Mouse (Mus musculus) liver, embryonic 16.5 days (tissue): ENCODE measurements around the gene Adamts6. TPM values are rescaled to one million over a fixed set of nuclear protein-coding genes. Genes with fewer than 3 reads are reported as not detected.
A peak's percentile ranks its signal among the peaks of the same experiment; 100 is the strongest.

ENCODE experiments used
- ATAC-seq: fragments of 200-750 bp; cut with Nextera tagmentation; 2 replicates; pipeline ENCODE4 v1.8.0; 2017; ENCODE audit warnings: low read depth, mild to moderate bottlenecking, moderate number of reproducible peaks, moderate library complexity
- H3K27ac ChIP-seq: fragments of 300-500 bp; sonication (generic); 2 replicates; pipeline ENCODE4 v1.5.1; 2014; ENCODE audit warnings: mild to moderate bottlenecking, low read length
- H3K27me3 ChIP-seq: fragments of 300-500 bp; sonication (generic); 2 replicates; pipeline ENCODE4 v1.6.1; 2014; ENCODE audit warnings: low read depth, low read length, mixed read lengths; ENCODE audit not compliant: control insufficient read depth, insufficient read depth
- H3K36me3 ChIP-seq: fragments of 300-500 bp; sonication (generic); 2 replicates; pipeline ENCODE4 v1.6.1; 2014; ENCODE audit warnings: mild to moderate bottlenecking; ENCODE audit not compliant: control insufficient read depth, insufficient read depth
- H3K4me1 ChIP-seq: fragments of 300-500 bp; sonication (generic); 2 replicates; pipeline ENCODE4 v1.6.1; 2014; ENCODE audit warnings: low read depth, low read length, mixed read lengths; ENCODE audit not compliant: control insufficient read depth
- H3K4me2 ChIP-seq: fragments of 300-500 bp; sonication (generic); 2 replicates; pipeline ENCODE4 v1.6.1; 2014; ENCODE audit warnings: low read depth, low read length, mixed read lengths
- H3K4me3 ChIP-seq: fragments of 300-500 bp; sonication (generic); 2 replicates; pipeline ENCODE4 v1.5.1; 2014; ENCODE audit warnings: low read depth, mild to moderate bottlenecking, low read length
- H3K9ac ChIP-seq: fragments of 300-500 bp; sonication (generic); 2 replicates; pipeline ENCODE4 v1.6.1; 2014; ENCODE audit warnings: low read depth, low read length
- H3K9me3 ChIP-seq: fragments of 300-500 bp; sonication (generic); replicated peaks from 2 replicates; pipeline ENCODE4 v1.6.1; 2016; ENCODE audit warnings: low read length; ENCODE audit not compliant: control insufficient read depth
- WGBS: fragments of 180-500 bp; shearing (Covaris S2); extraction: QIAGEN DNeasy Blood & Tissue Kit; methylation state at CpG from one replicate; pipeline ENCODE4 v1.1.7; 2014; ENCODE audit not compliant: insufficient replicate concordance; 5-methylcytosine and 5-hydroxymethylcytosine counted together
- polyA plus RNA-seq: library from polyadenylated mRNA; unstranded; fragments of >200 nt; fragmentation: Nextera tagmentation; extraction: Ambion mirVana; gene quantifications from 2 replicates; pipeline ENCODE4 v1.2.1, GENCODE M21; 2015

The Adamts6 gene
- polyA plus RNA-seq, 1 experiment from 2014 or later, result 0.27 TPM

GRCm38 (mm10) chr13:104506165-104506875, 218.7 kb downstream of the Adamts6 start:
- Histone ChIP-seq H3K4me1 (no peaks in the 10 kb centered on the region), H3K27me3 (no peaks in the 10 kb centered on the region), H3K27ac (no peak overlapping the region), H3K4me3 (no peak overlapping the region), H3K4me2 (no peak overlapping the region), H3K36me3 (no peaks in the 10 kb centered on the region), H3K9ac (no peak overlapping the region), H3K9me3 (no peaks in the 10 kb centered on the region)
- no peak for ATAC-seq
- 51% methylated on average over 6 of the region's 6 CpGs for WGBS

GRCm38 (mm10) chr13:104507671-104508070, 220.0 kb downstream of the Adamts6 start:
- H3K9ac ChIP-seq, result no peak overlapping the region
- no peaks in the 10 kb centered on the region for H3K36me3 ChIP-seq
- no peaks in the 10 kb centered on the region for H3K4me1 ChIP-seq
- no peak for ATAC-seq
- H3K4me3 ChIP-seq, result no peak overlapping the region
- H3K27me3 ChIP-seq, result no peaks in the 10 kb centered on the region
- WGBS, result 68% methylated on average over 6 of the region's 6 CpGs
- no peak overlapping the region for H3K4me2 ChIP-seq
- no peaks in the 10 kb centered on the region for H3K9me3 ChIP-seq
- H3K27ac ChIP-seq, result no peak overlapping the region

- Histone ChIP-seq H3K4me1 (no peaks in the 10 kb centered on the region), H3K9ac (no peak overlapping the region), H3K9me3 (no peaks in the 10 kb centered on the region), H3K27ac (no peak overlapping the region), H3K4me2 (no peak overlapping the region), H3K36me3 (no peaks in the 10 kb centered on the region), H3K27me3 (no peaks in the 10 kb centered on the region), H3K4me3 (no peak overlapping the region)
- no peak for ATAC-seq
- WGBS, result 70% methylated on average over 26 of the region's 26 CpGs
Observed at GRCm38 (mm10) chr13:104509561-104510493, 222.2 kb downstream of the Adamts6 start.

DNA sequence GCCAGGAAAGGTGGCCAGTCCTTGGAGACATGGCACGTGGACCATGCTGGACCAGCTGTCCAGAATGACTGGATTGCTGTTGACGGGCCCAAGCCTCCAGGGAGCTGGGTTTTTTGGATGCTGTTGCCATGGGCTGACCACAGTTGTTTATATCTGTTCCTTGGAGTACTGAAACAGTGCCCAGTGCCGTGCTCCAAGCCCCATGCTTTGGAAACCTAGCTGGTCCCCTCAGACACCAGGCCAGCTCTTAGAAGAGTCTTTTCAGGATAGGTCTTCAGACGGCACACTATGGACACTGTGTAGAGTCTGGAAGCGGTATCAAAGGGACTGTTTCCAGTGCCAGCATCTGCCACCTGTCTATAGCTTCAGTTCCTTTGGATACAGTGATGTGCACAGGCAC, 223.1 kb downstream of the Adamts6 start:
- H3K36me3 ChIP-seq, result no peaks in the 10 kb centered on the region
- no peaks in the 10 kb centered on the region for H3K9me3 ChIP-seq
- H3K27ac ChIP-seq, result no peak overlapping the region
- H3K4me1 ChIP-seq, result no peaks in the 10 kb centered on the region
- H3K4me2 ChIP-seq, result no peak overlapping the region
- 61% methylated on average over 5 of the region's 5 CpGs for WGBS
- no peak overlapping the region for H3K4me3 ChIP-seq
- ATAC-seq, result no peak
- no peak overlapping the region for H3K9ac ChIP-seq
- no peaks in the 10 kb centered on the region for H3K27me3 ChIP-seq

- H3K9ac ChIP-seq, result no peak overlapping the region
- no peak for ATAC-seq
- WGBS, result 61% methylated on average over 1 of the region's 1 CpGs
- no peak overlapping the region for H3K4me3 ChIP-seq
- H3K9me3 ChIP-seq, result no peaks in the 10 kb centered on the region
- H3K27ac ChIP-seq, result no peak overlapping the region
- no peaks in the 10 kb centered on the region for H3K4me1 ChIP-seq
- H3K4me2 ChIP-seq, result no peak overlapping the region
- no peaks in the 10 kb centered on the region for H3K27me3 ChIP-seq
- H3K36me3 ChIP-seq, result no peaks in the 10 kb centered on the region
Observed at GRCm38 (mm10) chr13:104515054-104515453, 227.4 kb downstream of the Adamts6 start.

DNA sequence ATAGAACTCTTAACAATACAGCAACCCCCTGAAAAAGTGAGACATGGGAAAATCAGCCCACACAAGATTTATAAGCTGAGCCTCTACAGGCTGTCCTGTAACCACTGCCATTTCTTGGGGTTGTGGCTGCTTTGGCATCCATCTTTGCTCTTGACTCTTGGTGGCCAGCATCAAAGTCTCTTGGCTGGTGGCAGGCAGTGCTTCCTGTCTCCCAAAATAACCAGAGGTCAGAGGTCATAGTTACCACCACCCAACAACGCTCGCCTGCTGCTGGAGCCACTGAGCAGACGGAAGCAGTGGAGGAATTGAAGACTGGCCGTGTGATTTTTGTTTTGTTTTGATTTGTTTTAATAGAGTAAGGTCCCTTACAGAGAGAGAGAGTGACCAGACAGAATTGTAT, 228.5 kb downstream of the Adamts6 start:
- no peak for ATAC-seq
- Histone ChIP-seq H3K4me1 (no peaks in the 10 kb centered on the region), H3K27me3 (no peaks in the 10 kb centered on the region), H3K9me3 (no peaks in the 10 kb centered on the region), H3K4me3 (no peak overlapping the region), H3K4me2 (no peak overlapping the region), H3K9ac (no peak overlapping the region), H3K36me3 (no peaks in the 10 kb centered on the region), H3K27ac (no peak overlapping the region)
- 51% methylated on average over 4 of the region's 4 CpGs for WGBS

GRCm38 (mm10) chr13:104516766-104517364, 229.2 kb downstream of the Adamts6 start:
- Histone ChIP-seq H3K4me1 (no peaks in the 10 kb centered on the region), H3K4me3 (no peak overlapping the region), H3K27ac (no peak overlapping the region), H3K36me3 (no peaks in the 10 kb centered on the region), H3K4me2 (no peak overlapping the region), H3K9ac (no peak overlapping the region), H3K9me3 (no peaks in the 10 kb centered on the region), H3K27me3 (no peaks in the 10 kb centered on the region)
- no peak for ATAC-seq
- 52% methylated on average over 7 of the region's 7 CpGs for WGBS

GRCm38 (mm10) chr13:104517638-104518311, 230.1 kb downstream of the Adamts6 start:
- no peak overlapping the region for H3K27ac ChIP-seq
- H3K4me3 ChIP-seq, result peak overlapping the region; percentile 18; the same call in 1 of the 2 replicates
- ATAC-seq, result no peak
- H3K4me1 ChIP-seq, result no peaks in the 10 kb centered on the region
- H3K9me3 ChIP-seq, result no peaks in the 10 kb centered on the region
- no peaks in the 10 kb centered on the region for H3K27me3 ChIP-seq
- no peaks in the 10 kb centered on the region for H3K36me3 ChIP-seq
- peak overlapping the region; percentile 33; the same call in 1 of the 2 replicates for H3K4me2 ChIP-seq
- H3K9ac ChIP-seq, result no peak overlapping the region
- WGBS, result 66% methylated on average over 15 of the region's 15 CpGs
